Mouse (Mus musculus): Measurements from ENCODE around the gene Prm1.
"Not testable (repeated sequence)": the region's sequence is repeated elsewhere in the genome, so short reads cannot be mapped to it uniquely, and the experiment has no call there.

Gene Prm1

GRCm38 (mm10) chr16:10805789-10806527 lies at the start of gene Prm1:
Prm1 (minus strand) TSS chr16:10805839.
- no peak for DNase-seq

- DNase-seq, result not testable (repeated sequence)
Measured at GRCm38 (mm10) chr16:10852216-10852615, 46.6 kb upstream of the Prm1 start.

- no peak for DNase-seq
Measured at GRCm38 (mm10) chr16:10850905-10851304, 45.3 kb upstream of the Prm1 start.

GRCm38 (mm10) chr16:10849965-10850861 lies 44.6 kb upstream of the Prm1 start:
- DNase-seq, result peak; percentile 79 to 85

- peak; percentile 77 to 90 for DNase-seq
Measured at GRCm38 (mm10) chr16:10846503-10846902, 40.9 kb upstream of the Prm1 start.

- DNase-seq, result no peak
Measured at GRCm38 (mm10) chr16:10845952-10846351, 40.3 kb upstream of the Prm1 start.

- DNase-seq, result peak; percentile 15 to 32
Measured at GRCm38 (mm10) chr16:10844319-10844670, 38.7 kb upstream of the Prm1 start.

- DNase-seq, result peak; percentile 18 to 57
Measured at GRCm38 (mm10) chr16:10843486-10844318, 38.1 kb upstream of the Prm1 start.

GRCm38 (mm10) chr16:10842282-10842855 lies 36.7 kb upstream of the Prm1 start:
- peak; percentile 67 to 70 for DNase-seq

- DNase-seq, result no peak
Measured at GRCm38 (mm10) chr16:10840018-10840417, 34.4 kb upstream of the Prm1 start.

GRCm38 (mm10) chr16:10838487-10839245 lies 33.0 kb upstream of the Prm1 start:
- DNase-seq, result peak; percentile 28 to 39

GRCm38 (mm10) chr16:10837903-10838302 lies 32.3 kb upstream of the Prm1 start:
- no peak for DNase-seq

- DNase-seq, result no peak
Measured at GRCm38 (mm10) chr16:10837250-10837649, 31.6 kb upstream of the Prm1 start.

- DNase-seq, result no peak
Measured at GRCm38 (mm10) chr16:10836388-10836787, 30.7 kb upstream of the Prm1 start.

- DNase-seq, result peak; percentile 86 to 93
Measured at GRCm38 (mm10) chr16:10834911-10835587, 29.4 kb upstream of the Prm1 start, which contains the start of gene Rmi2. Rmi2 (plus strand) TSS chr16:10835059.

- DNase-seq, result no peak
Measured at GRCm38 (mm10) chr16:10834542-10834910, 28.9 kb upstream of the Prm1 start.

GRCm38 (mm10) chr16:10828461-10828805 lies 22.8 kb upstream of the Prm1 start:
- DNase-seq, result peak; percentile 60 to 63

- DNase-seq, result no peak
Measured at GRCm38 (mm10) chr16:10827766-10828460, 22.3 kb upstream of the Prm1 start.

- no peak for DNase-seq
Measured at GRCm38 (mm10) chr16:10827269-10827668, 21.6 kb upstream of the Prm1 start.

GRCm38 (mm10) chr16:10825840-10826239 lies 20.2 kb upstream of the Prm1 start:
- no peak for DNase-seq

- DNase-seq, result no peak
Measured at GRCm38 (mm10) chr16:10824536-10824935, 18.9 kb upstream of the Prm1 start.

Measured in kidney, postnatal 36 days (tissue).